7 mouse cellular contexts compared by ENCODE assay signal in the genomic region with DNA sequence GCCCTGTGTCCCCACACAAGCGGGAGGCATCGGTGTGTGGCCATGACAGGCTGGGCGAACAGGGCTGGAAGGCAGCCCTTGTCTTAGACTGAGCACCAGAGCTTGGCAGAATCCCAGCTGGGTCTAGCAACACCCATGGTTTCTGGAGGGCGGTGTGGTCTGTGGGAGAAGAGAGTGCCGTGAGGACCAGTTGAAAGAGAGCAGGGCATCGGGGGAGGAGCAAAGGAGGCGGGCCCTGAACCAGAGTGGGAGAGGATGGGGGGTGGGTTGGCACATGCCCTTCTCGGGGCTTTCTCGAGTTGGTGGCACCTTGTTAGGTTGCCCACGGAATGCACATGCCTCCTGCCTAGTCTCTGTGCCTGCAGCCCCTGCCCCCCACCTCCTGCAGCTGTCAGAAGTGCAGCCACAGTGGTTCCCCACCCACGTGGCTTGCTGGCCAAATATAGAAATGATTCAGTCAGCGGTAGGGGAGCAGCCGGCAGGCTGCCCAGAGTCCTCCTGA. TPM values are rescaled to one million over a fixed set of nuclear protein-coding genes. Genes with fewer than 3 reads are reported as not detected.
DNase-seq lines count a peak whose midpoint lies in the region; ATAC-seq and TF ChIP-seq lines count a peak whose summit lies in the region.

A gene (minus strand): TSS at position 159 of the 502 bp plus-strand sequence.

- H3K27ac ChIP-seq in stomach, postnatal 0 days (replicated peaks) = peak within 1 kb of the TSS; percentile 45; the same call in 1 of the 2 replicates

- 30% methylated on average over 12 of the region's 13 CpGs for WGBS in stomach, postnatal 0 days

- H3K9me3 ChIP-seq in stomach, postnatal 0 days (ENCODE audit: control insufficient read depth, low read length) = no peaks in the 10 kb centered on the region

- no peak for TF ChIP-seq CTCF in stomach, postnatal 0 days (IDR thresholded peaks at IDR 0.05; ENCODE audit: low read depth)

- no peak for TF ChIP-seq EP300 in stomach, postnatal 0 days (optimal IDR thresholded peaks at IDR 0.05)

- 0 out of 2 replicates have a peak within 1 kb of the TSS, but pooled peaks have one; percentile 27 for H3K9ac ChIP-seq in stomach, postnatal 0 days (ENCODE audit: low read length)

- H3K4me3 ChIP-seq in stomach, postnatal 0 days (ENCODE audit: low read depth, low read length) = no peak within 1 kb of the TSS

- no peaks in the 10 kb centered on the region for H3K36me3 ChIP-seq in stomach, postnatal 0 days (ENCODE audit: control insufficient read depth, insufficient read depth, low read length)

- H3K4me1 ChIP-seq in stomach, postnatal 0 days (replicated peaks; ENCODE audit: control insufficient read depth, insufficient read depth) = no peaks in the 10 kb centered on the region

- peak; percentile 71 for DNase-seq in testis, postnatal 10 days (ENCODE audit: low spot score)
- no peak for DNase-seq in testis, postnatal 14 days (ENCODE audit: low spot score)
- peak; percentile 81 for DNase-seq in cerebellum, adult 9-10 months
- peak; percentile 56 to 60 for DNase-seq in layer of hippocampus, adult 18-20 months (ENCODE audit: low spot score in 2 of 2)
- DNase-seq in lung, postnatal 4 days = peak; percentile 55 to 60
- DNase-seq in stomach, postnatal 0 days (ENCODE audit: low spot score) = peak; percentile 41

- ATAC-seq in granulocyte monocyte progenitor cell, adult 5-6 weeks (replicated peaks; ENCODE audit: poor library complexity, severe bottlenecking) = peak; percentile 55
- ATAC-seq in stomach, postnatal 0 days (ENCODE audit: low FRiP score, low TSS enrichment) = peak; percentile 59

- H3K27me3 ChIP-seq in stomach, postnatal 0 days (ENCODE audit: control insufficient read depth, insufficient read depth, low read length) = no peaks in the 10 kb centered on the region

- H3K4me2 ChIP-seq in stomach, postnatal 0 days (replicated peaks; ENCODE audit: low read depth) = peak within 1 kb of the TSS; percentile 12; the same call in 1 of the 2 replicates

RNA-seq across cellular contexts. Expression of the gene that starts here (rescaled TPM):
- 6.4 and 12.5 TPM in 2 replicates for total RNA-seq in granulocyte monocyte progenitor cell, adult 5-6 weeks (2014; fragmentation: Nextera tagmentation)
- 4.1 and 4.6 TPM in 2 replicates for total RNA-seq in granulocyte monocyte progenitor cell, adult 5-6 weeks (2017)
- total RNA-seq in layer of hippocampus, adult 18-20 months (2021) = 10 to 100 TPM; 66.5 to 68.4 TPM
- polyA plus RNA-seq in stomach, postnatal 0 days (2015; fragmentation: Nextera tagmentation; extraction: Ambion mirVana) = 2.8 TPM in 2 replicates

Comparison
In these comparisons a context has a peak if more than half of its experiments do, and no peak if none do; other contexts are left out.
1. RNA of the gene that starts here (total RNA-seq): 66.5 to 68.4 TPM in layer of hippocampus, adult 18-20 months; 4.1 to 12.5 TPM in granulocyte monocyte progenitor cell, adult 5-6 weeks; every median in the first group is over 4 times any median in the second.